ENCODE assay signal across 22 mouse cellular contexts in the genomic region with DNA sequence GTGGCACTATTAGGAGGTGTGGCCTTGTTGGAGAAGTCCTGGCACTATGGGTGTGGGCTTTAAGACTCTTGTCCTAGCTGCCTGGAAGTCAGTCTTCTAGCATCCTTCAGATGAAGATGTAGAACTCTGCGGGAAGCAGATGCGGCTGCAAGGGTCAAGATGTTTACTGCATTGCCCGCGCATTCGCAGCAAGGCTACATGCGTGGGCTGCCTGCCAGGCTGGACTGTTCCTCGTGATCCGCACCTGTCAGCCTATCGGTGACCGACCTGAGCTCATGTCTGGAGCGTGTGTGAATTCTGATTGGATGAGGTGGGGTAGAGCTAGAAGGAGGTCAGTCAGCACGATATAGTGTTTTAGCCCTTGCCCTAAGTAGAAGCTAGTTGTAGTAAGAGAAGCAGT. TPM values are rescaled to one million over a fixed set of nuclear protein-coding genes. Genes with fewer than 3 reads are reported as not detected.
A peak's percentile ranks its signal among the peaks of the same experiment; 100 is the strongest.
DNase-seq lines count a peak whose midpoint lies in the region; ATAC-seq and TF ChIP-seq lines count a peak whose summit lies in the region.
"Had no signal": no experiment of that assay in that cellular context is flagged by ENCODE, and none has a peak within 500 bp of the region (broad histone marks: within the 10 kb centered on the region; RNA-seq: fewer than 3 reads in every experiment).

No protein-coding gene starts in this region.

- H3K36me3 ChIP-seq in hindbrain, embryonic 12.5 days, result peaks cover 43% of the 10 kb centered on the region
- 0 out of 2 replicates have a peak, but pooled peaks cover 4% of the 10 kb centered on the region for H3K36me3 ChIP-seq in hindbrain, postnatal 0 days (ENCODE audit: insufficient read depth, low read length)
- peaks cover 33% of the 10 kb centered on the region for H3K36me3 ChIP-seq in neural tube, embryonic 13.5 days
- H3K36me3 ChIP-seq in neural tube, embryonic 15.5 days, result peaks cover 25% of the 10 kb centered on the region

- no peak for ATAC-seq in hindbrain, embryonic 12.5 days (ENCODE audit: low FRiP score)
- ATAC-seq in hindbrain, postnatal 0 days, result no peak
- no peak for ATAC-seq in neural tube, embryonic 13.5 days (ENCODE audit: low read depth)
- no peak for ATAC-seq in neural tube, embryonic 15.5 days (ENCODE audit: low FRiP score)
- ATAC-seq: CD4-positive, CD25-positive, alpha-beta regulatory T cell, adult 4 months; intestine, embryonic 16.5 days; Patski had no signal

- H3K9ac ChIP-seq in hindbrain, embryonic 12.5 days, result no peak overlapping the region
- no peak overlapping the region for H3K9ac ChIP-seq in hindbrain, postnatal 0 days (replicated peaks; ENCODE audit: low read length)
- H3K9ac ChIP-seq in neural tube, embryonic 13.5 days, result no peak overlapping the region
- H3K9ac ChIP-seq in neural tube, embryonic 15.5 days (replicated peaks), result no peak overlapping the region
- H3K9ac ChIP-seq: embryonic facial prominence, embryonic 12.5 days; heart, embryonic 15.5 days had no signal

- H3K27ac ChIP-seq in hindbrain, embryonic 12.5 days, result 0 out of 2 replicates have a peak overlapping the region, but pooled peaks have one; percentile 12
- no peak overlapping the region for H3K27ac ChIP-seq in hindbrain, postnatal 0 days
- peak overlapping the region; percentile 70; the same call in 1 of the 2 replicates for H3K27ac ChIP-seq in neural tube, embryonic 13.5 days (replicated peaks)
- no peak overlapping the region for H3K27ac ChIP-seq in neural tube, embryonic 15.5 days (replicated peaks)
- H3K27ac ChIP-seq: embryonic facial prominence, embryonic 12.5 days; heart, adult 2 months; heart, embryonic 15.5 days had no signal

- no peak for TF ChIP-seq CTCF in hindbrain, postnatal 0 days (IDR thresholded peaks at IDR 0.05; ENCODE audit: low read depth)

- no peak overlapping the region for H3K4me3 ChIP-seq in hindbrain, embryonic 12.5 days
- no peak overlapping the region for H3K4me3 ChIP-seq in hindbrain, postnatal 0 days (ENCODE audit: low read length)
- no peak overlapping the region for H3K4me3 ChIP-seq in neural tube, embryonic 13.5 days
- H3K4me3 ChIP-seq in neural tube, embryonic 15.5 days (replicated peaks), result no peak overlapping the region
- H3K4me3 ChIP-seq: embryonic facial prominence, embryonic 12.5 days; heart, adult 2 months; heart, embryonic 15.5 days had no signal

- no peaks in the 10 kb centered on the region for H3K27me3 ChIP-seq in hindbrain, embryonic 12.5 days
- H3K27me3 ChIP-seq in hindbrain, postnatal 0 days (ENCODE audit: insufficient read depth, low read length), result no peaks in the 10 kb centered on the region
- H3K27me3 ChIP-seq in neural tube, embryonic 13.5 days, result no peaks in the 10 kb centered on the region
- no peaks in the 10 kb centered on the region for H3K27me3 ChIP-seq in neural tube, embryonic 15.5 days (replicated peaks)
- H3K27me3 ChIP-seq: embryonic facial prominence, embryonic 12.5 days; heart, embryonic 15.5 days; Patski had no signal

- peaks cover 38% of the 10 kb centered on the region for H3K4me1 ChIP-seq in hindbrain, embryonic 12.5 days
- H3K4me1 ChIP-seq in hindbrain, postnatal 0 days (ENCODE audit: insufficient read depth, low read length), result no peaks in the 10 kb centered on the region; the same call in 1 of the 2 replicates
- peaks cover 53% of the 10 kb centered on the region for H3K4me1 ChIP-seq in neural tube, embryonic 13.5 days (replicated peaks)
- H3K4me1 ChIP-seq in neural tube, embryonic 15.5 days, result peaks cover 31% of the 10 kb centered on the region

- 98% methylated on average over 12 of the region's 12 CpGs for WGBS in hindbrain, embryonic 12.5 days
- 89% methylated on average over 12 of the region's 12 CpGs for WGBS in hindbrain, postnatal 0 days
- WGBS in neural tube, embryonic 13.5 days, result 92% methylated on average over 12 of the region's 12 CpGs
- WGBS in neural tube, embryonic 15.5 days, result 96% methylated on average over 12 of the region's 12 CpGs

- peak; percentile 54 for DNase-seq in cerebellum, adult 11-12 months
- DNase-seq in cerebellum, postnatal 36 days, result no peak
- no peak for DNase-seq in hindbrain, postnatal 0 days (ENCODE audit: low spot score)
- DNase-seq in ovary, postnatal 14 days (ENCODE audit: low spot score), result no peak
- no peak for DNase-seq in urinary bladder, postnatal 10 days (ENCODE audit: low spot score)
- DNase-seq: adrenal gland, adult 8-10 months; adrenal gland, postnatal 36 days; B cell, adult 2 months; cerebellum, adult 8-10 months; gastrocnemius, postnatal 10 days; heart, adult 2 months; heart, postnatal 14 days; kidney, adult 2 months had no signal

- no peaks in the 10 kb centered on the region for H3K9me3 ChIP-seq in hindbrain, embryonic 12.5 days (replicated peaks)
- no peaks in the 10 kb centered on the region for H3K9me3 ChIP-seq in hindbrain, postnatal 0 days (ENCODE audit: low read length)
- no peaks in the 10 kb centered on the region for H3K9me3 ChIP-seq in neural tube, embryonic 13.5 days
- no peaks in the 10 kb centered on the region for H3K9me3 ChIP-seq in neural tube, embryonic 15.5 days (replicated peaks)
- H3K9me3 ChIP-seq: embryonic facial prominence, embryonic 12.5 days; heart, embryonic 15.5 days had no signal

- no peak overlapping the region for H3K4me2 ChIP-seq in hindbrain, embryonic 12.5 days (replicated peaks)
- no peak overlapping the region for H3K4me2 ChIP-seq in hindbrain, postnatal 0 days (ENCODE audit: low read depth, low read length)
- H3K4me2 ChIP-seq in neural tube, embryonic 13.5 days, result no peak overlapping the region
- H3K4me2 ChIP-seq in neural tube, embryonic 15.5 days, result no peak overlapping the region
- H3K4me2 ChIP-seq: embryonic facial prominence, embryonic 12.5 days; heart, embryonic 11.5 days; heart, embryonic 15.5 days had no signal

RNA-seq across cellular contexts. Expression of gene Selplg, which starts 31.6 kb away (rescaled TPM):
- polyA plus RNA-seq in hindbrain, embryonic 12.5 days (2016; fragmentation: Nextera tagmentation; extraction: Ambion mirVana), result 1.3 and 2.3 TPM in 2 replicates
- 2.8 and 4.1 TPM in 2 replicates for total RNA-seq in hindbrain, postnatal 0 days (2014; rRNA removed)
- 1.8 and 2.2 TPM in 2 replicates for polyA plus RNA-seq in hindbrain, postnatal 0 days (2015; fragmentation: Nextera tagmentation; extraction: Ambion mirVana)
- 1.9 and 2.5 TPM in 2 replicates for polyA plus RNA-seq in neural tube, embryonic 13.5 days (2015; fragmentation: Nextera tagmentation; extraction: Ambion mirVana)
- 2.3 and 27.7 TPM in 2 replicates for polyA plus RNA-seq in neural tube, embryonic 15.5 days (2015; fragmentation: Nextera tagmentation; extraction: Ambion mirVana)

RNA-seq across cellular contexts. Expression of gene Coro1c, which starts 44.6 kb away (rescaled TPM):
- 226 and 233 TPM in 2 replicates for polyA plus RNA-seq in hindbrain, embryonic 12.5 days (2016; fragmentation: Nextera tagmentation; extraction: Ambion mirVana)
- 151 and 159 TPM in 2 replicates for total RNA-seq in hindbrain, postnatal 0 days (2014; rRNA removed)
- polyA plus RNA-seq in hindbrain, postnatal 0 days (2015; fragmentation: Nextera tagmentation; extraction: Ambion mirVana), result 140 and 149 TPM in 2 replicates
- 183 and 200 TPM in 2 replicates for polyA plus RNA-seq in neural tube, embryonic 13.5 days (2015; fragmentation: Nextera tagmentation; extraction: Ambion mirVana)
- polyA plus RNA-seq in neural tube, embryonic 15.5 days (2015; fragmentation: Nextera tagmentation; extraction: Ambion mirVana), result 160 and 162 TPM in 2 replicates

Comparison
In these comparisons a context has a peak if more than half of its experiments do, and no peak if none do; other contexts are left out.
1. H3K27ac ChIP-seq: peak in hindbrain, embryonic 12.5 days (single experiment) and neural tube, embryonic 13.5 days (single experiment); none in hindbrain, postnatal 0 days (single experiment) and neural tube, embryonic 15.5 days (single experiment).